Mouse (Mus musculus): ENCODE results near the gene Rps16.

Rps16 gene

DNA sequence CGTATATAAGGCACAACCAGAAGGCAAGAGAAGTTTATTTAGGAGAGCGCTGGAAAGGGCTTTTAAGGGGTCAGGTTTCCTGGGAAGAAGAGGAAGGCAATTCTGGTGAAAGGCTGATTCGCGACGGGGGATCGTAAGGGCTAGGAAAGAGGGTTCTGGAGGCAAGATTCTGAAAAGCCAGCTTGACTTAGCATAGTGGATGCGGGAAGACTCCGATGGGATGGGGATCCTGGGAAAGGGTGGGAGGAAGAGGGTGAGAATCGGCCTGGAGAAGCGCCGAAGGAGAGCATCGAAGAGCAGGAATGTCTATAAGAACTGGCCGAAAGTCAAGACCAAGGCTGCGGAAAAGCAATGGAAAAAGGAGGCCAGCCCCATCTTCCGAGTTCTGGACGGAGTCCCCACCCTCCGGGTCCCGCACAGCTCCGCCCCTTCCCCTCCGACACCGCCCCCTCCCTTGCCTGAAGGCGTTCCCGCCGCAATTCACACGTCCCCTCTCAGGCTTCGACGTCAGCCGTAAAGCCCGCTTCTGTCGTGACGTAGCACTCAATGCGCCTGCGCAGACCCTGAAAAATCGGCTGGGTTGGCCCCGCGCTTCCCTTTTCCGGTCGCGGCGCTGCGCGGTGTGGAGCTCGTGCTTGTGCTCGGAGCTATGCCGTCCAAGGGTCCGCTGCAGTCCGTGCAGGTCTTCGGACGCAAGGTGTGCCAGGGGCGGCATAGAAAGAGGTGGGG lies at the start of gene Rps16:
Gene Rps16 (plus strand): TSS at position 498 of the 729 bp plus-strand sequence.
- peak; percentile 98 for DNase-seq

DNA sequence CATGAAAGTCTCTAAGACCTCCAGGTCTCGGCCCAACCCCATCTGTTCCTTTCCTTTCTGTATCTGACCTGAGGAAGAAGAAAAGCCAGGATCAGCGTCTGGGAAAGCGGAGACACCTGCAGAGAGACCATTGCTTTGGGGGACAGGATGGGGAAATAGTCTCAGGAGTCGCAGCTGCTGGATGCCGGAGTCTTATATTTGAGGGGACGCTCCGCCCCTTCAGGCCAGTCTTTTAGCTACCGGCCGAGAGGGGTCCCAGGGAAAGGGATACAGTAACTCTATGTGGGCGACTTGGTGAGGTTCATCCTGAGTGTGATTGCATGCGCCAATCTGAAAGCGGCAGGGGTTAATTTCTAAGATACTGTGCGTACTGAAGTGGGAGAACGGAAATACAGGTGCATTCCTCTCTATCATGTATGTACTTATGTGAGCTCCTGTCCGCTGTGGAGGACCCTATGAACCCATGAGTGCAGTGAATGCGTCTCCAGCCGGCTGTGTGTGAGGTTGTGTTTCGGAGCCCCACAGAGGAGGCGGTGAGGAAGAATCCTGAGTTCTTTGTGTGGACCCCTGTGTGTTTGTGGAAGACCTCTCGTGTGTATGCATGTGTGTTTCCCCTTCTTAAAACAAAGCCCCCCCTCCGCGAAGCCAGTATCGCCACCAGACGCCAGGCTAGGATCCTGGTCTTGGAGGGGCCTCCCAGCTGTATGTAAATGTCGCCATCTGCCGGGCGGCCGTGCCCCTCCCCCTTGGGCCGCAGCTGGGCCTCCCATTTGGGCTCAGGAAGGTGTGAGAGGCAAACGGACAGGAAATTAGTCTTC lies 48.6 kb upstream of the Rps16 start, which contains the start of gene Dll3:
Gene Dll3 (minus strand): TSS at position 623 of the 818 bp plus-strand sequence.
- DNase-seq, result peak; percentile 32 to 48

DNA sequence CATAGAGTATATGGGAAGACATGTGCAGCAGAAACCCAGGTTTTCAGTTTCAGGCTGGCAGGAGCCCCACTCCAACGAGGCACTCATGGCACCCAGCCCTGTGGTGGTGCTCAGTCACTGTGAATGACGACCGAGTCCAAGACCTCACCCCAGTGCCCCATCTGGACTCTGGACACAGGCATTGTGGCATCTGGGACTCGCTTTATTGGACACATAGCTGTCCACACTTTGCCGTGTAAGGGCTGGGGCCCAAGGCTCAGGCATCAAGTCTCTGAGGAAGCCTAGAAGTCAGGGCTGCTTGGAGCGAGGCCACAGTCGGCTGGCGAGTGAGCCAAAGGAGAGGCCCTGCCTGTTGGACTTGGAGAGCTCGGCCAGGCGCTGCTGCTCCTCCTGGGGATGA lies 44.8 kb upstream of the Rps16 start:
- DNase-seq, result no peak

DNA sequence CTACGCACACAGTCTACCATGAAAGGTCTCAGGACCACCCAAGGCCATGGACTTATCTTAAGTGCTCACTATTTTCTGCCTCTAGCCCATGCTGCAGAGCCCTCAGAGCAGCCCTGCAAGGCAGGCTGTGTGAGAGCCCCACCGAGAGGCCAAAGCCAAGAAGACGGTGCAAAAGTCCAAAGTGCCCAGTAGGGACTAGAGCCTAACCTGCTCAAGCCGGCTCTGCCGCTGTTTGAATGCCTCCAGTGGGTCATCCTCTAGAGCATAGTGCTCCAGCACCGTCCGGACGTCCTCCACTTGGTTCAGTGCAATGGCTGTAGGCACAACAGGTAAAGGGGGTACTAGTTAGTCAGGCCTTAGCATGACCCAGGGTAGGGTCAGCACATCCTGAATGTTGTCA lies 44.2 kb upstream of the Rps16 start:
- no peak for DNase-seq

DNA sequence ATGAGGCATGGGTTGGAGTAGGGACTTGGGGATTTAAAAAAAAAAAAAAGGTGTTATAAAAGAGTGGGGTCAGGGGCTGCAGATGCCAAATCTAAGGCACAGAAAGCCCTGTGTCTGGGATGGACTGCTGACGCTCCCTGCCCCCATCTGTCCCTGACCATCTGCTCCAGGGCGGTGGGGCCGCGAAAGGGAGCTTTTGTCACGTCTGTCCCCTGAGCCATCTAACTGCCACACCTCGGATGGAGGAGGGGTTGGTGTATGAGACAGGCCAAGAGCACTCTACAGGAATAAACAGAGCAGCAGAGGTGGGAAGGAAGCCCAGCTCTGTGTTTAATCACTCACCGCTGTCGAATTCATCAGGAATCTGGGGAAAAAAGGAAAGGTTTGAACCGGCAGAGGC lies 40.7 kb upstream of the Rps16 start:
- no peak for DNase-seq

DNA sequence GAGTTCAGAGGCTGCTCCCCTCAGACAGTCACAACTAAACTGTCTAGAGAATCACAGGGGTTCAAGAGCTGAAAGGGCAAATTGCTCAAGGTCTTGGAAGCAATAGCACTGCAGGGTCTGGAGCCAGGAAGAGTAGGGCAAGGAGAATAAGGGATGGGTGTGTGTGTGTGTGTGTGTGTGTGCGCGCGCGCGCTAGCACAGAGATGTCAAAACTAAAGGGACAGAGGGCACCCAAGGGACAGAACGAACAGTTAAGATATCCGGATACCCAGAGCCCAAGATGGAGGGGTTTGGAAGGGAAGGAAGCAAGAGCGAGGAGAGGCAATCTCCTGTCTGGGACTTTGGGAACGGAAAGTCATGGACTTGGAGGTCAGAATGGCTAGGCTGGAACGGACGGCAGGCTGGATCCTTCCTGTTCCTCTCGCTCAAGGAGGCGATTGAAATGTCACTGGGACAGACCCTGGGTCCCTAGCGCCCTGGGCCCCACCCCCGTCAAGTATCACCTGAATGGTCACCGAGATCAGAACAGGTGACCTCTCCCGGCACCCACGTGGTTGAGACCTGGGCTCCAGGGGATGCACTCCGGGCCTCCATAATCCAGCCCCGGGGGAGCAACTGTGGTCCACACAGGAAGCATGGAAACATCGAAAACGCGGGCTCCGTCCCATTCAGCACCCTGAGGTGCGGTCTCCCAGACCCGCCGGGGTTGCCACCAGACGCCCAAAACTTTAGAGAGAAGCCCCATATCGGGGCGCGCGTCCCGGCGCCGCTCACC lies 39.1 kb upstream of the Rps16 start:
- DNase-seq, result peak in 1 of 2 experiments; percentile 36

DNA sequence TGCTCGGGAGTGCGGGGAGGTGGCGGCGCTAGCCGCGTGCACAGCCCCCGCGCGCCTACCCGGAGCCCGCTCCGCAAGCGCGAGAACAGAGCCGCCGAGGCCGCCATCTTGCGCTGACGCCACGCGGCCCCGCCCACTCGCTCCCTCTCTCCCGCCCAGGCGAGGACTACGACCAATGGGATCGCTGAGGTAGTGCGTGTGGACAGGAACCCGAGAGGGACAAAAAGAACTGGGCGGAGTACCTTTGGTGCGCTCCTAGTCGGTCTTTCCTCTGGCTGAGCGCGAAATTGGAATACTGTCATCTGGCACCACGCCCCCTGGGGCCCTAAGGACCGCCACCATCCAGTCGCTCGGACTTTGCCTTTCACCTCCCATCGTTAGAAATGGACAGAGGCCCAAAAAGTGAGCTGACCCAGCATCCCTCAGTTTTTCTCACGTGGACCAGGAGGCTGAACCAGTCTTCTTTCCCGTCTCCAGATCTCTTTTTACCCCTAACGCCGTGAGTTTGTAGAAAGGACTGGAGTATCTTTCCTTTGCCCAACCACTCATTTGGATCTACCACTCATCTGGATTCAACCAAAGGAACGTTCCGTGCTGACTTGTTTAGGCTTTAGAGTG lies 38.4 kb upstream of the Rps16 start, which contains the start of gene Timm50:
Gene Timm50 (minus strand): TSS at position 147 of the 618 bp plus-strand sequence.
- DNase-seq, result peak; percentile 98

DNA sequence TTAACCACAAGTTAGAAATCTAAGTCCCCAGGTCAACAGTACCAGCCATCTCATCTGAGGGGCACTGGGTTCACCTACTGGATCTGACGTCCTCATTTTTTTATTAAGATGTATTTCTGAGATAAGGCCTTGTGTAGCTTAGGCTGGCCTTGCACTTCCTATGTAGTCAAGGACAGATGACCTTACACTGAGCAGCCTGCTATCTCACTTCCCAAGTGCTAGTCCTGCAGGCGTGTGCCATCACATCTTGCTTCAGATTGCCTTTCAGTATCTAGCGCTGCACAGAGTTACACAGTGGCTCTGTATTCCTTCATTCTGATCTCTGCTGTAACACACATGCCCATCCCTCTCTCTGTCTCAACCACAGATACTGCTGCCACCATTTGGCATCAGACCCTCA lies 32.4 kb upstream of the Rps16 start:
- no peak for DNase-seq

DNA sequence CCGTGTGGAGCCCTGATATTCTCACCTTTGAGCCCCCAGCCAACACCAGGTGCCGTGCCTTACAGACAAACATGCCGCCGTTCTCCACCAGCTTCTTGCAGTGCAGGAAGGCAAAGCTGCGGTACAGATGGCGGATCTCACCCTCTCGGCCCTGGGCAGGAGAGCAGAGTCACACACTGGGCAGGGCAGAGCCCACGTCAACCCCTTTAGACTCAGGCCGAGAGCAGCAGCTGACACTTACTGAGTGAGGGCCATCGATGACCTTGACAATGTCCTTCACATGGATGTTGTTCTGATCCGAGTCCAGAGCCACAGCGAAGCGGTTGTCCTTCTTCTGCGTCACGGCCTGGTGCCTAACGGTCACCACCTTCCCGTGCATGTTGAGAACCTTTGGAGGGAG lies 31.7 kb upstream of the Rps16 start:
- DNase-seq, result no peak

DNA sequence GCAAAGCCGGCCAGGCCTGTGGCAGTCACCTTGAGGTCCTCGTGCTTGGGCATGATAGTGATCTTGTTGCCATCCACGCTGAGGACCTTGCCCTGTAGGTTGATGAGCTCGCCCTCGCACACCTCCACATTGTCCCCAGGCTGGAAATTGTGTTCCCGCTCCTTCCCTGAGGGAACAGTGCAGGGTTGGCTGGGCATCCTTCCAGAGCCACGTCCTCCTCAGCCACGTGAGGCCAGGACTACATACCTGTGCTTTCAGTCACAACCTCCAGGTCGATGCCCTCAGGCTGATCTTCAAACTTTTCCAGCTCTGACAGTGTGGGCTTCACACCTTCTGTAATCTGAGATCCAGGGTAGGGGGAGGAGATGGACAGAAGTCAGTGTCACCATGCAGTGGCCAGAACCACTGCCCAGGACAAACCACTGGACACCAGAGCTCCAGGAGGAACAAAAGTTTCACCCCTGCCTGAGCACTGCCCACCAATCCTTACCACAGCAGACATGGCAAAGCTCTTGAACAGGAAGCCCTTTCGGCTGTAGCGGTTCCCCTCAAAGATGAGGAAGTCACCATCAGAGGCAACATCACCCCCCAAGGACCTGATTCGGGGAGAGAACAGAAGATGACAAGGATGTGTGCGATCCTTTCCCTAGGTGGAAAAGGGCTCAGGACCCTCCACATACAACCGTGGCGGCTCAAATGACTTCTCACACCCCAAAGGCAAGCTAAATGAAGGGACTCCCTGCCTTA lies 28.3 kb upstream of the Rps16 start:
- DNase-seq, result no peak

DNA sequence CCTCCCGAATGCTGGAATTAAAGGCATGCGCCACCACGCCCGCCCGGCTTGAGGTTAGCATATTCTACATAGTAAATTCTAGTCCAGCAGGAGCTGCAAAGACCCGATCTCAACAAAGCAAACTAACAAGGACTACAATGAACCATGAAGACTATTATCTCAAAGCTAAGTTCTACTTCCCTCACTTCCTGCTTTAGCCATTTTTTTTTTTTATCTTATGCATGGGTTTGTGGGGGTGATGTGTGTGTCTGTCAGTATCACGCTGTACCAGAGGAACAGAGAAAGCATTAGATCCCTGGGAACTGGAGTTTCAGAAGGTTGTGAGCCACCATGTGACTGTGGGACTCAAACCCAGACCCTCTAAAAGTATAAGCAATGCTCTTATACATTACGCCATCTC lies 25.2 kb upstream of the Rps16 start:
- no peak for DNase-seq

DNA sequence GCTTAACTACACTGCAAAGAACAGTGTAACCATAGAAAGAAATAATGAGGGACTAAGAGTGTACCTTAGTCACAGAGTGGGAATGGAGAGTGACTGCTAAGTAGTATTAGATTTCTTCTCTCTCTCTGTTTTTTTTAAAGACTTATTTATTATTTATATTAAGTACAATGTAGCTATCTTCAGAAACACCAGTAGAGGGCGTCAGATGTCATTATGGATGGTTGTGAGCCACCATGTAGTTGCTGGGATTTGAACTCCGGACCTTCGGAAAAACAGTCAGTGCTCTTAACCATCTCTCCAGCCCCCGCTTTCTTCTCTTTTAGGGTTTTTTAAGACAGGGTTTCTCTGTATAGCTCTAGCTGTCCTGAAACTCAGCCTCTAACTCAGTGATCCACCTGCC lies 24.0 kb upstream of the Rps16 start:
- no peak for DNase-seq

DNA sequence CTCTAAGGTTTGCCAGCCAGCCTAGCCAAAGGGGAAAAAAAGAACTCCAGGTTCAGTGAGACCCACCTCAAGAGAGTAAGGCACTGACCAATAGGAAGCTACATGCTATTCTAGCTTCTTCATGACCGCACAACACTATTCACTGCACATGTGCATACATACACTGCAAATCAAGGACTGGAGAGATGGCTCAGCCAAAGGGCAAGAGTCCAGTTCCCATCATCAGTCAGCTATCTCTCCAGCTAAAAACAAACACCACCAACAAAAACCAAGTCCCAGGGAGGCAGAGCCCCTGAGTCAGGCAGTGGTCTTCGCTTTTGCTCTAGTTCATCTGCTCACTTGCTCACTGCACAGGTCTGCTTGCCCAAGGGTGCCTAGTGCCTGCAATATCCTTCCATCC lies 22.2 kb upstream of the Rps16 start:
- no peak for DNase-seq

DNA sequence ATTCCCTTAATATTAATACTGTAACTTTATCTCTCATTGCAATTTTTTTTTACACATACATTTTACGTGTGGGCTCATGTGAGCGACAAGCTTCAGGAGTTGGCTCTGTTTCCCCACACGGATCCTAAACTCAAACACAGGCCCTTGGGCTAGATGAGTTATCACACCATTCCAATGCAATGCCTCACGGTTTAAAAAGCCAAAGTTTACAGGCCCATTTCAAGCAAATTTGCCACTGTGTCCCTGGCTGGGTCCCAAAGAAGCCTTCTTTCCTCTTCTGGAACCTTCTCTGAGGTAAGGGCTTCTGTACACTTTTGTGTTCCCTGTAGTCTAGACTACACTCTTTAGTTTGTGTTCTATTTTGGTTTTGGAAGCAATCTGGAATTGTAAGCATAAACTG lies 15.9 kb upstream of the Rps16 start:
- no peak for DNase-seq

DNA sequence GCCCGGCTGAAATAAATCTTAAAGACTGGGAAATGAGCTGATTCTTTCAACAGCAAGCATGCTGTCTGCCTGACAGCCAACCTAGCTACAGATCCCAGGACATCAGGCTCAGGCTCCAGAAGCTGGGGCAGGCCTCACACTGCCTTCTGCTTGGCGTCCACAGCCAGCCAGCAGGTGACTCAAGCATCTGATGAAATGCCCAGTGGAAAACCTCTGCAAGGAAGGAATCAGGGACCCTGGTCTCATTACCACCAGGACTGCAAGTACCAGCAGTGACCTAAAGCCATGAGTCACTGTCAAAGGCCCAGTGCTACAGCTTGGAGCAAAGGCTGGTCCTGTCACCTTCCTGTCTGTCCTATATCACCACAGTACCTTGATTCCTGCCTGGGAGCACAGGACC lies 15.0 kb upstream of the Rps16 start:
- DNase-seq, result no peak

DNA sequence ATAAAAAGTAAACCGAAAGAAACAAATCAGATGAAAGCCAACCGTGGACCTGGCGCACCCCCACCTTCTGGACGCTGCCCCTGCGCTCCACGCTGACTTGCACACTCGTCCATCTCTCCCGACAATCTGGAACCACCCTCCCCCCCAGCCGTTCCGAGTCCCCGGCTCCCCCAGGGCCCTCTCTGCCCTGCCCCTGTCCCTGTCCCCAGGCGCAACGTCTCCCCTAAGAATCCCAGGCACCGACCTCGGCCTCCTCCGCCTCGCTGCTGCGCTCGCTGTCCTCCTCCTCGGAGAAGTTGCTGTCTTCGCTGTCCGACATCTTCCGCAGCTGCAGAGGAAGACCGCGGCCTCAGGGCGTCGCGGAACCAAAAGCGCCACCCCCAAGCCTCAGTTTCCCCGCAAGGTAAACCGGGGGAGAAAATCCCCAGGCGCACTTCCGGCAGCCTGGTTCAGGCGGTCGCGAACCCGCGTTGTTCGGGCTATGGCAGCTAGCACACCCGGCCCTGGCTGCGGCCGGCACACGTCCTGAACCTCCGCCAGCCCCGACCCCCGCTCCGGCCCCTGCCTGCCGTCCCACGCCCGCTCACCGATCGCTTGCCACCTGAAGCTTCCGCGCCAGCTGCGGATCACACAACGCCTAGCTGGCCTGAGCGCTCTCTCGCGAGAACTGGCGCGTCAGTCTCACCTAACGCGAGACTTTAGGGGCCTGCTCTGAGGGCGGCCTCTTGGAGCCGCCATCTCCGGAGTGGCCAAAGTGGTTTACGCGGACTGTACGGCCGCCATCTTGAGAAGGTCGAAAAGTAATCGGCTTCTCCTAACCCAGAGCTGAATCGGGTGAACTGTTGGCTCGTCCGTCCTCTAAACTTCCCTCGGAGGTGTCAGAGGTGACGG lies 12.1 kb upstream of the Rps16 start, which contains the start of gene Supt5:
Gene Supt5 (minus strand): TSS at position 639 of the 891 bp plus-strand sequence.
- DNase-seq, result peak; percentile 99

DNA sequence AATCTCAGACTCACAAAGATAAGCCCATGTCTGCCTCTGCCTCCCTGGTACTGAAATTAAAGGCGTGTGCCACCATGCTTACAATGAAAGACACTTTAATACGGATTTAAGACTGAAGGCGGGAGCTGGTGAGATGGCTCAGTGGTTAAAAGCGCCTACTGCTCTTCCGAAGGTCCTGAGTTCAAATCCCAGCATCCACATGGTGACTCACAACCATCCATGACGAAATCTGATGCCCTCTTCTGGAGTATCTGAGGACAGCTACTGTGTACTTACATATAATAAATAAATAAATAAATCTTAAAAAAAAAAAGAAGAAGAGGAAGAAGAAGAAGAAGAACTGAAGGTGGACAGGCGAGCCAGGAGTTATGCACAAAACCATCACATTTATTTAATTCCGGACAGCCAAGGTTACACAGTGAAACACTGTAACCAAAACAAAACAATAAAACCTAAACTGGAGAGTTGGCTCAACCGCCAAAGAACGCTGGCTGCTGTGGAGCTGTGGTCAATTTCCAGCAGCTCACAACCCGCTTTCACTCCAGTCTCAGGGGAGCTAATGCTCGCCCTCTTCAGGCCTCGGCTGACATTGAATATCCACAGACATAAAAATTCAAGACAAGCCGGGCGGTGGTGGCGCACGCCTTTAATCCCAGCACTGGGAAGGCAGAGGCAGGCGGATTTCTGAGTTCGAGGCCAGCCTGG lies 11.1 kb upstream of the Rps16 start:
- DNase-seq, result peak; percentile 68 to 73

DNA sequence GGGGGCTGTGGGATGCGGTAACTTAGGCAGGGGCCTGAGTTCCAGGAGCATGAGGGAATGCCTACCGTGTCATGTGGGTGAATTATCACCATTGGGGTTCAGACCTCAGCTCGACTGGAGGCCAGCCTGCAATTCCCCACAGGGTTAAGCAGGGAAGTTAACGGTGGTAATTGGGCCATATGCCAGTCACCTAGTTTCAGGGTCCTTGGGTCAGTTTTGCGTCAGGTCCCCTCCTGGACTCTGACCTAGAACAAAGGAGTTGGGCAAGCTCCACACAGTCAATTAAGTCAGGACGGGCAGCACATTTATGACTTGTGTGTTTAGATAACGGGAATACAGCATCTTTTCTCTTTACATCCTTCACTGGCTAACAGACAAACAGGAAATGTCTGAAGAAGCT lies 9.1 kb upstream of the Rps16 start:
- DNase-seq, result no peak

DNA sequence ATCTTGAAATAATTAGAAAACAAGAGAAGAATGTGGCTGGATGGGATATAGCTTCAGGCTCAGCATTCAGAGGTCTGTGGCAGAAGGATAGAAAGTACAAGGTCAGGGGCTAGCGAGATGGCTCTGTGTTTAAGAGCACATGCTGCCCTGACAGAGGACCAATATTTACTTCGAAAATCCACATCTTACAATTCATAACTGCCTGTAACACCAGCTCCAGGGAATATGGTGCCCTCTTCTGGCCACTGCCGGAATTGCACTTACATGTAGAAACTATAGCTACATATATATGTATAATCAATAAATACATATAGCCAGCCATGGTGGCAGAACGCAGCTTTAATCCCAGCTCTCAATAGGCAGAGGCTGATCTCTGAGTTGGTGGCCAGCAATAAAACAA lies 5.8 kb upstream of the Rps16 start:
- DNase-seq, result peak; percentile 39 to 45

DNA sequence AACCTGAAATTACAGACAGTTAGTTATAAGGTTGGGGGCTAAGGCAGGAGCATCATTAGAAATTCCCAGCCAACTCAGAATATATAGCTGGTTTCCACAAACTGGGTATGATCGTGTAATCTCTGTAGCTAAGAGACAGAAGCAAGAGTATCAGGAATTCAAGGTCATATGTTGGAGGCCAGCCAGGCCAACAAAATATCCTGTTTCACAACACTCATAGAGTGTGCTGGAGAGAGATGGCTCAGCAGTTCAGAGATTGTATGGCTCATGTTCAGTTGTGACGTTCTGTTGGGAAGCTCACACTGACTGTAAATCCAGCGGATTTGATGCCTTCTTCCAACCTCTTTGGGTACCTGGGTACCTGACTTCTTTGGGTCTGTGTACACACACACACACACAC lies 2.7 kb upstream of the Rps16 start:
- no peak for DNase-seq
